Mouse (Mus musculus) heart, embryonic 12.5 days (tissue): Measurements from ENCODE around the gene Aars2. TPM values are rescaled to one million over a fixed set of nuclear protein-coding genes. Genes with fewer than 3 reads are reported as not detected.

Experiments
- ATAC-seq: fragments of 200-750 bp; cut with Nextera tagmentation; 2 replicates; pipeline ENCODE4 v1.8.0; 2017; ENCODE audit warnings: moderate TSS enrichment, moderate library complexity; ENCODE audit not compliant: insufficient number of reproducible peaks, low FRiP score
- H3K27ac ChIP-seq: fragments of 300-500 bp; sonication (generic); 2 replicates; pipeline ENCODE4 v1.5.1; 2016; ENCODE audit warnings: mild to moderate bottlenecking, moderate library complexity; ENCODE audit not compliant: poor library complexity, severe bottlenecking
- H3K27me3 ChIP-seq: fragments of 300-500 bp; sonication (generic); replicated peaks from 2 replicates; pipeline ENCODE4 v1.6.1; 2016; ENCODE audit warnings: mild to moderate bottlenecking, moderate library complexity
- H3K36me3 ChIP-seq: fragments of 300-500 bp; sonication (generic); 2 replicates; pipeline ENCODE4 v1.6.1; 2016; ENCODE audit warnings: mild to moderate bottlenecking, moderate library complexity
- H3K4me1 ChIP-seq: fragments of 300-500 bp; sonication (generic); replicated peaks from 2 replicates; pipeline ENCODE4 v1.6.1; 2016; ENCODE audit warnings: mild to moderate bottlenecking
- H3K4me2 ChIP-seq: fragments of 300-500 bp; sonication (generic); 2 replicates; pipeline ENCODE4 v1.6.1; 2016; ENCODE audit warnings: mild to moderate bottlenecking, moderate library complexity
- H3K4me3 ChIP-seq: fragments of 300-500 bp; sonication (generic); 2 replicates; pipeline ENCODE4 v1.5.1; 2016; ENCODE audit warnings: mild to moderate bottlenecking
- H3K9ac ChIP-seq: fragments of 300-500 bp; sonication (generic); 2 replicates; pipeline ENCODE4 v1.6.1; 2016; ENCODE audit warnings: mild to moderate bottlenecking, moderate library complexity
- H3K9me3 ChIP-seq: fragments of 300-500 bp; sonication (generic); replicated peaks from 2 replicates; pipeline ENCODE4 v1.6.1; 2016; ENCODE audit warnings: mild to moderate bottlenecking, moderate library complexity
- WGBS: fragments of 180-500 bp; shearing (Covaris S2); methylation state at CpG from one replicate; pipeline ENCODE4 v1.1.7; 2016; 5-methylcytosine and 5-hydroxymethylcytosine counted together
- polyA plus RNA-seq: library from polyadenylated mRNA; unstranded; fragments of >200 nt; fragmentation: Nextera tagmentation; extraction: Ambion mirVana; gene quantifications from 2 replicates; pipeline ENCODE4 v1.2.1, GENCODE M21; 2016

Gene Aars2
- polyA plus RNA-seq, 1 experiment from 2014 or later, result 25.3 TPM

DNA sequence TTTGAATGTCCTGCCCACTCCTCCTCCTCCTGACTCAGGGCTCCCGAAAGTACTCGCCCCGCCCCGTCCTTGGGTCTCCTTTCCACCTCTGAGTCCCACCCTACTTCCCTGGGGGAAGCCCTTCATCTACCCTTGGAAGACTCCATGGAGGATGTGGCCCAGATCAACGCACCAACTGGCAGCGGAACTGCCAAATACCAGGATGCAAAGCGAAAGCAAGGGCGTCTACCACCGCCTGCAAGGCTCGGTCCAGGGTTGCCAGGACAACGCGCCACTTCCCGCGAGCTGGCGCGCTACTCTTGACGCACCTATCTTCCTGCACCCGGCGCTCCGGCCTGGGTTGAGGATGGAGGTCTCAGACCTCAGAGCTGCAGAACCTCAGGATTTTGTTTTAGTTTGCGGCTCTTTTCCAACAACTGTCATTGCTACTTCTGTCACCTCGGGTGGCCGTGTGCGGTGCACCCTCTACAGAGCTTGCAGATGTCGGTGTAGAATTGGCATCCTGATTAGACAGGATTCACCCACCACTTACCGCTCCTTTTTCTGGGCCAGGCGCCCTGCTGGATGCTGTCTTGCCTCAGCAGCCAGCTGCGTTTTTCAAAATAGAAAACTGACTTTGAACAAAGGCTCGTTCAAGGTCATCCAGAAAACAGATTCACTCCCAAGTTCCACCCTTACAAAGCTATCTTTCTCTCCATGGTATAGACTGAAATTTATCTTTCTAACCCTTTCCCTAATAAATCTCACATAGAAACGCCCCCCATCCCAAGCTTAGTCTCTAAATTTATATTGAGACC is 31.8 kb upstream of the Aars2 start, which contains the start of gene Spats1:
Gene Spats1 (minus strand): TSS at position 747 of the 797 bp plus-strand sequence.
- WGBS, result 6% methylated on average over 30 of the region's 30 CpGs
- Histone ChIP-seq H3K9me3 (no peaks in the 10 kb centered on the region), H3K9ac (no peak within 1 kb of the TSS; the same call in 1 of the 2 replicates), H3K4me2 (peak within 1 kb of the TSS; percentile 71), H3K27ac (no peak within 1 kb of the TSS), H3K27me3 (peaks cover 29% of the 10 kb centered on the region), H3K4me1 (peaks cover 8% of the 10 kb centered on the region; the same call in 1 of the 2 replicates), H3K4me3 (peak within 1 kb of the TSS; percentile 44), H3K36me3 (no peaks in the 10 kb centered on the region)
- ATAC-seq, result peak; percentile 49

DNA sequence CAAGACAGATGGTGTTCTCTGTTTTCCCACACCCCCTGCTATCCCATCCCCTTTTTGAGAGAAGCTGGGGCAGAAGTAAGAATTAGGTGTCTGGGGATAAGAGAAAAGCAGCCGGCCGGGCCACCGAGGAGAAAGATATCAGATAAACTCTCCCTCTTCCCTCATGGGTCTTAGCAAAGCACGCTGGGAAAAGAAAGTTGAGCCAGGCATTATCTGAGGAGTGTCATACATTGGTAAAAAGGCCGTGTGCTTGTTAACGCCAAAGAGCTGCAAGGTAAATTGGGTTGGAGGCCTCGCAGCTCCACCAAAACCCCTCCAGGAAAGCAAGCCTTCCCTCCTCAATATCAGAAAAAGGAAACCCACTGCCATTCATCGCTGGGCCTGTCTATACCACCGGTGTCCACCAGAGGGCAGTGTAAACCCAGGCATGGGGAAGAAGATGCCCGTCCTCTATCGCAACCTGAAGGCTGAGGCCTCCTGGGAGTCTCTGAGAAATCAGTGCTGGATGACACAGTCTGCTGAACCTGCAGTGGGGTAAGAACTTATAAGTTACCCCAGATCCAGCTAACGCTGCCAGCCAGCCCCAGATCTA is 28.3 kb upstream of the Aars2 start:
- 8% methylated on average over 12 of the region's 12 CpGs for WGBS
- Histone ChIP-seq H3K9me3 (0 out of 2 replicates have a peak, but pooled peaks cover 6% of the 10 kb centered on the region), H3K27me3 (peaks cover 22% of the 10 kb centered on the region), H3K4me2 (no peak overlapping the region), H3K4me1 (peaks cover 8% of the 10 kb centered on the region; the same call in 1 of the 2 replicates), H3K36me3 (no peaks in the 10 kb centered on the region), H3K4me3 (no peak overlapping the region), H3K9ac (no peak overlapping the region), H3K27ac (no peak overlapping the region)
- no peak for ATAC-seq

DNA sequence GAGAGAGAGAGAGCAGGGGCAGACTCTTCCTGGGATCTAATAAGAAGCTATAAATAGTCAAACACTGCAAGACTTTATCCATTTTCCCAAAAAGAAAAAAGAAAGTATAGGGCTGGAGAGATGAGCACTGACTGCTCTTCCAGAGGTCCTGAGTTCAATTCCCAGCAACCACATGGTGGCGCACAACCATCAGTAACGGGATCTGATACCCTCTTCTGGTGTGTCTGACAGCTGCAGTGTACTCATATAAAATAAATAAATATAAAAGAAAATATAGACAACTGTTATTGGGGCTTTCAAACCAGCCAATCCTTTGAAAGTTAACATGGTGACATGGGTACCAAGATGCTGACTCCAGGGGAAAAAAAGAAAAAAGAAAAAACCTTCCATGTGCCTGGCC is 26.2 kb upstream of the Aars2 start:
- no peak overlapping the region for H3K27ac ChIP-seq
- H3K4me3 ChIP-seq, result no peak overlapping the region
- H3K4me1 ChIP-seq, result peaks cover 8% of the 10 kb centered on the region; the same call in 1 of the 2 replicates
- no peaks in the 10 kb centered on the region for H3K36me3 ChIP-seq
- no peak overlapping the region for H3K4me2 ChIP-seq
- 0 out of 2 replicates have a peak, but pooled peaks cover 6% of the 10 kb centered on the region for H3K9me3 ChIP-seq
- WGBS, result 24% methylated on average over 2 of the region's 2 CpGs
- H3K27me3 ChIP-seq, result peaks cover 22% of the 10 kb centered on the region
- H3K9ac ChIP-seq, result no peak overlapping the region
- ATAC-seq, result no peak

DNA sequence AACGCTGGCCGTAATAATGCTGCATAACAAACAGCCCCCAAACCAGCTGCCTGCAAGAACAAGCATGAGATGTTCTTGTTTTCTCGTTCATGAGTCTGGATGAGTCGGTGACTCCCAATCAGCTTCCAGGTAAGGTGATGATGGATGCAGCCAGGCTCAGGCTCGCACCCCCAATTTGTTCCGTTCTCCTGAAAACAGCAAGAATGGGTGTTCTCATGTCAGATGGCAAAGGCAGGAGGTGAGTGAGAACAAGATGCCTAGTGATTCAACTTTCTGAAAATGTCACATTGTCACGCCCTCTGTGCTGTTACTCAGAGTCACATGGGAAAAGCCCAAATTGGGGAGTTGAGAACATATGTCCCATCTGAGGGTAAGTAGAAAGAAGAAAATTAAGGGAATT is 21.1 kb upstream of the Aars2 start:
- H3K4me1 ChIP-seq, result no peaks in the 10 kb centered on the region
- H3K27ac ChIP-seq, result no peak overlapping the region
- no peak overlapping the region for H3K9ac ChIP-seq
- no peaks in the 10 kb centered on the region for H3K36me3 ChIP-seq
- H3K9me3 ChIP-seq, result 0 out of 2 replicates have a peak, but pooled peaks cover 6% of the 10 kb centered on the region
- peaks cover 12% of the 10 kb centered on the region; the same call in 1 of the 2 replicates for H3K27me3 ChIP-seq
- WGBS, result 79% methylated on average over 7 of the region's 7 CpGs
- H3K4me2 ChIP-seq, result no peak overlapping the region
- no peak for ATAC-seq
- no peak overlapping the region for H3K4me3 ChIP-seq

DNA sequence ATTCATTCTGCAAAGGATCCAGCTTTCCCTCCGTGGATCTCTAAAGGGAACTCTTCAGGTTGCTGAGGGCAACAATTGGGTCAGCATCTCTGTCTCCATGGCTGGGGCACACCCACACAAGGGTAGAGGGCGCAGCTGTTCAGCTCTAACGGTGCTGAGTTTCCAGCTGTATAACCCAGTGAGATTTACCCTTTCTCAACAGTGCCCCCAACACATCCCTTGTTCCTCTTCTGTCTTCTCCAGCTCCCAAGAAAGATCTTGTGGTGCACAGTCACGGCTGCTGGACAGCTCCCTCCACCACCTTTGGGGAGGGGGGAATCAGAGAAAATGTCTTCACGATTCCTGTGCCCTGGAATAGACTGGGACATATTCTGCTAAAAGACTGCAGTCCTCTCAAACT is 19.4 kb upstream of the Aars2 start:
- no peak overlapping the region for H3K27ac ChIP-seq
- no peak for ATAC-seq
- peaks cover 14% of the 10 kb centered on the region; the same call in 1 of the 2 replicates for H3K27me3 ChIP-seq
- H3K36me3 ChIP-seq, result no peaks in the 10 kb centered on the region
- no peaks in the 10 kb centered on the region for H3K9me3 ChIP-seq
- H3K4me2 ChIP-seq, result no peak overlapping the region
- no peak overlapping the region for H3K4me3 ChIP-seq
- 9% methylated on average over 5 of the region's 5 CpGs for WGBS
- H3K4me1 ChIP-seq, result peaks cover 7% of the 10 kb centered on the region; the same call in 1 of the 2 replicates
- no peak overlapping the region for H3K9ac ChIP-seq

DNA sequence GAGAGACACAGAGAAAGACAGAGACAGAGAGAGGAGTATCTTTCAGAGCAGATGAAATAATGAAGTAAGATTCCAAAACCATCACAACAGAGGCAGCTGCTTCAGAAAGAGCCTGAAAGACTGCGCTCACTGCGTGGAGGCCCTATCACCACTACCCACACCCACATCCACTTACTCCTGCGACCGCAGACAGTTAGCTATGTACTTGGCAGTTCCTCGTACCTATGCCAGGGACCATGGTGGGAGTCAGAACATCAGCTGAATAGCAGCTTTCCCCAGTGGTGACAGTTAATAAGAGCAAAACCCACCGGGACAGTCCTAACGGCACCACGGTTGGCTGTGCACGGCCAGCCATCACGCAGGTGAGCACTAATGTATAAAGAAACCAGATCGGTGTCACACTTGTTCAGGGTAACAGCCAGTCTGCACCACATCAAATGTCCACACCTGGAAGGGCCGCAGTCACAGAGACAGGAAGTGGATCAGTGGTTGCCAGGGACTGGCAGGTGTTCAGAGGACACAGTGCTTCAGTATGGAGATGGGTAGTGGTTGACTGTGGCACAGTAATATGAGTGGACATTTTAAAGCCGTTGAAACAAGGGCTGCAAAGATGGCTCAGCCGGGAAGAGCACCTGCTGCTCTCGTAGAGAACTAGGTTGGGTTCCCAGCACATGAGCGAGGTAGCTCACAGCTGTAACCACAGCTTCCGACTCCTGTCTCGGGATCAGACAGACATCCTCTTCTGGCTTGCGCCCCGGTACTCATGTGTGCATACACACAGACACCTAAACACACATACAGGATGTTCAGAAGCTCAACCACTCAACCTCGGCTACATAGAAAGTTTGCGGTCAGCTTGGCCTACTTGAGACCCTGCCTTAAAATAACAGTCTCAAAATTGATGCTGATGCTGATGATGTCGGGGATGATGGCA is 18.1 kb upstream of the Aars2 start:
- Histone ChIP-seq H3K9ac (no peak overlapping the region), H3K4me3 (no peak overlapping the region), H3K27me3 (peaks cover 17% of the 10 kb centered on the region; the same call in 1 of the 2 replicates), H3K36me3 (no peaks in the 10 kb centered on the region), H3K27ac (no peak overlapping the region), H3K9me3 (no peaks in the 10 kb centered on the region), H3K4me1 (peaks cover 7% of the 10 kb centered on the region; the same call in 1 of the 2 replicates), H3K4me2 (no peak overlapping the region)
- 80% methylated on average over 23 of the region's 23 CpGs for WGBS
- ATAC-seq, result no peak

DNA sequence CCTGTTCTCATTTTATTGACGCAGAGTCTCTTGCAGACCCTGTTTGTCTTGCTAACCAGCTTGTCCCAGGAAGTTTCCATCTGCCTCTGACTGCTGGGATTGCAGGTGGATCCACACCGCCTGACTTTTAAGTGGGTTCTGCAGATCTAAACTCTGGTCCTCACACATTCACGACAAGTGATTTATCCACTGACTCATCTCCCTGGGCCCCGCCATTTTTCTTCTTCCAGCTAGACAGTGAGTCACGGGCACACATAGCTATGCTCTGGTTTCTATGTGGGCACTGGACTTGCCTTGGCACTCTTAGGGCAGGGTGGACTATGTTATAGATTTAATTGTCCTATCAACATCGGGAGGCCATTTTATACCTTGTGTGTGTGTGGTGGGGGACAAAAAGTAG is 16.9 kb upstream of the Aars2 start:
- 78% methylated on average over 6 of the region's 6 CpGs for WGBS
- H3K36me3 ChIP-seq, result no peaks in the 10 kb centered on the region
- no peak overlapping the region for H3K4me3 ChIP-seq
- H3K27ac ChIP-seq, result no peak overlapping the region
- peaks cover 22% of the 10 kb centered on the region for H3K27me3 ChIP-seq
- ATAC-seq, result no peak
- H3K9me3 ChIP-seq, result no peaks in the 10 kb centered on the region
- no peak overlapping the region for H3K9ac ChIP-seq
- peaks cover 7% of the 10 kb centered on the region; the same call in 1 of the 2 replicates for H3K4me1 ChIP-seq
- no peak overlapping the region for H3K4me2 ChIP-seq

DNA sequence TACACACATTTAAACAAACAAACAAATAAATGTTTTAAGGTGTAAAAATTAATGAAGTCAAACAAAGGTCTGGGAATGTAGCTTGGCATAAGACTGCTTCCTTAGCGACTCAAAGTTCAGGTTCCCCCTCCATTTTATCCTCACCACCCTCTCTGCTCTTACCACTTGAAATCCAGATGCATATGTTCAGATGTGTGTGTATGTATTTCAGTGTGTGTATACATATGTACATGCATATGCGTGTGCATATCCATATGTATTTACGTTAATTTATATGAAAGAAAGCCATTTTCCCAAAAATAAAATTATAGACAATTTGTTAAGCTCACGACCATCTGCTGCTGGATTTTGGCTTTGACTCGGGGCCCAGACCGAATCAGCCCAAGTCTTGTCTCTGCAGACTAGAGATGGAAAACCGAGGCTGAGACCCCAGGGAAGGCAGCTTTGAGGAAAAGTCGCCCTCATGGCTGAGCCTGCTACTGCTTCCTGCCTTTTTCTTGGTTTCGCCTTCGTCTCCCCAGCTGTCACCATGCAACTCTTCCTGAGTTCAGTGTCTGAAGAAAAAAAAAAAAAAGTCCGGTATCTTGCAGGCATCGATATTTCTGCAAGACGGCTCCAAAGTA is 16.0 kb upstream of the Aars2 start:
- no peak overlapping the region for H3K27ac ChIP-seq
- no peaks in the 10 kb centered on the region for H3K36me3 ChIP-seq
- H3K9me3 ChIP-seq, result no peaks in the 10 kb centered on the region
- H3K4me3 ChIP-seq, result no peak overlapping the region
- peaks cover 7% of the 10 kb centered on the region; the same call in 1 of the 2 replicates for H3K4me1 ChIP-seq
- no peak overlapping the region for H3K9ac ChIP-seq
- no peak for ATAC-seq
- 61% methylated on average over 13 of the region's 13 CpGs for WGBS
- peaks cover 21% of the 10 kb centered on the region for H3K27me3 ChIP-seq
- no peak overlapping the region for H3K4me2 ChIP-seq

DNA sequence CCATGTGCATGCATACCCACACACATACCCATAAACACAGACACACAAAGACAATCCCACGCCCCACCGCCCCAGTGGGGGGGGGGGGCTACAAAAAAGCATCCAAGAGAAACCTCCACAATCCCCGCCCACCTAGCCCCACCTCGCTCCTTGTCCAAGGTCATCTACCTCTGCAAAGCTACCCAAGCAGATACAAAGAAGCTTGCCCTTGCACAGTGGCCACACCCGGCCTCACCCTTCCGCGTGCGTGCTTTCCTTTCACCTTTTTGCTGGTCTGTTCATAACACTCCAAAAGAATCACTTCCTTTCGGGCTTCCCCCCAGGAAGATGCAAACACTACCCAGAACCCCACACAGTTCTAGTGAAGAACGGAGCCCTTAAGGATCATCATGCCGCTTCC is 11.2 kb upstream of the Aars2 start:
- no peak overlapping the region for H3K9ac ChIP-seq
- ATAC-seq, result no peak
- H3K27me3 ChIP-seq, result peaks cover 11% of the 10 kb centered on the region
- H3K4me2 ChIP-seq, result no peak overlapping the region
- WGBS, result 79% methylated on average over 11 of the region's 11 CpGs
- no peaks in the 10 kb centered on the region for H3K9me3 ChIP-seq
- peaks cover 7% of the 10 kb centered on the region for H3K4me1 ChIP-seq
- H3K27ac ChIP-seq, result no peak overlapping the region
- H3K4me3 ChIP-seq, result no peak overlapping the region
- no peaks in the 10 kb centered on the region for H3K36me3 ChIP-seq

DNA sequence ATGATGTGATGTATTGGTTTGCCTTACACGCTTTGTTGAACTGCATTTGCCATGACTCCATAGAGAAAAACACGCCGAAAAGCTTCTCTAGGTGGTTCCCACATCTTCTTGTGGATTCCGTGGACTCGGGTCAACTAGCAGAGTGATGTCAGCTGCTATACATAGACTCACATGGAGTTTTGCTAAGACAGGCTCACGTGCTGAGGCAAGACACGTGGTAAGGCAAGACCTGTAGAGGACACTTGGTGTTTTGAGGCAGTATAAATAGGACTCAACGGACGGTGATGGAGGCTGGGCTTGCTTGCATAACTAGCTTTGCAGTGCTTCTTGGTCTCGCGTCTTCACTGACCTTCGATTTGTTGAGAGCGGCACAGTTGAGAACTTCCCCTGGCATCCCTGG is 8.2 kb upstream of the Aars2 start:
- Histone ChIP-seq H3K4me3 (no peak overlapping the region), H3K4me2 (no peak overlapping the region), H3K4me1 (peaks cover 18% of the 10 kb centered on the region), H3K9ac (no peak overlapping the region), H3K36me3 (no peaks in the 10 kb centered on the region), H3K27me3 (peaks cover 5% of the 10 kb centered on the region; the same call in 1 of the 2 replicates), H3K9me3 (no peaks in the 10 kb centered on the region), H3K27ac (no peak overlapping the region)
- no peak for ATAC-seq
- WGBS, result 67% methylated on average over 13 of the region's 13 CpGs
